Mouse (Mus musculus) forebrain, postnatal 0 days (tissue): ENCODE data around the gene Kcnh4. TPM values are rescaled to one million over a fixed set of nuclear protein-coding genes. Genes with fewer than 3 reads are reported as not detected.

ENCODE experiments used
- ATAC-seq: fragments of 200-750 bp; cut with Nextera tagmentation; 2 replicates; pipeline ENCODE4 v1.8.0; 2017; ENCODE audit warnings: mild to moderate bottlenecking, moderate library complexity
- DNase-seq: peaks from one replicate; pipeline ENCODE4 v3.0.0-alpha.2; 2015
- H3K27ac ChIP-seq: fragments of 300-500 bp; sonication (generic); 2 replicates; pipeline ENCODE4 v1.5.1; 2014; ENCODE audit warnings: low read depth, mild to moderate bottlenecking, antibody characterized with exemption, low read length, moderate library complexity, mixed read lengths
- H3K27me3 ChIP-seq: fragments of 300-500 bp; sonication (generic); 2 replicates; pipeline ENCODE4 v1.6.1; 2014; ENCODE audit warnings: mild to moderate bottlenecking, low read length, mixed read lengths; ENCODE audit not compliant: insufficient read depth
- H3K36me3 ChIP-seq: fragments of 300-500 bp; sonication (generic); 2 replicates; pipeline ENCODE4 v1.6.1; 2014; ENCODE audit warnings: mild to moderate bottlenecking, moderate library complexity; ENCODE audit not compliant: insufficient read depth
- H3K4me1 ChIP-seq: fragments of 300-500 bp; sonication (generic); 2 replicates; pipeline ENCODE4 v1.6.1; 2014; ENCODE audit warnings: antibody characterized with exemption; ENCODE audit not compliant: insufficient read depth
- H3K4me2 ChIP-seq: fragments of 300-500 bp; sonication (generic); 2 replicates; pipeline ENCODE4 v1.6.1; 2014; ENCODE audit warnings: low read depth, mild to moderate bottlenecking, moderate library complexity
- H3K4me3 ChIP-seq: fragments of 300-500 bp; sonication (generic); 2 replicates; pipeline ENCODE4 v1.5.1; 2014; ENCODE audit warnings: low read depth, low read length, mixed read lengths
- H3K9ac ChIP-seq: fragments of 300-500 bp; sonication (generic); 2 replicates; pipeline ENCODE4 v1.6.1; 2014; ENCODE audit warnings: mild to moderate bottlenecking
- H3K9me3 ChIP-seq: fragments of 300-500 bp; sonication (generic); 2 replicates; pipeline ENCODE4 v1.6.1; 2016; ENCODE audit warnings: low read length
- CTCF ChIP-seq: sonication (generic); IDR thresholded peaks from 2 replicates; pipeline ENCODE4 v1.5.1; 2016; ENCODE audit warnings: antibody characterized with exemption, control low read depth, low read depth
- WGBS: fragments of 180-500 bp; shearing (Covaris S2); extraction: QIAGEN DNeasy Blood & Tissue Kit; methylation state at CpG from one replicate; pipeline ENCODE4 v1.1.7; 2014; 5-methylcytosine and 5-hydroxymethylcytosine counted together
- polyA plus RNA-seq: library from polyadenylated mRNA; unstranded; fragments of >200 nt; fragmentation: Nextera tagmentation; extraction: Ambion mirVana; gene quantifications from 2 replicates; pipeline ENCODE4 v1.2.1, GENCODE M21; 2015
- total RNA-seq: library from RNA; depleted of rRNA; stranded (reverse); fragments of >200 nt; gene quantifications from 2 replicates; pipeline ENCODE4 v1.2.3, GENCODE M21; 2014

Gene Kcnh4
- total and polyA plus RNA-seq, 2 experiments from 2014 or later, result 4.4 to 12.3 TPM

DNA sequence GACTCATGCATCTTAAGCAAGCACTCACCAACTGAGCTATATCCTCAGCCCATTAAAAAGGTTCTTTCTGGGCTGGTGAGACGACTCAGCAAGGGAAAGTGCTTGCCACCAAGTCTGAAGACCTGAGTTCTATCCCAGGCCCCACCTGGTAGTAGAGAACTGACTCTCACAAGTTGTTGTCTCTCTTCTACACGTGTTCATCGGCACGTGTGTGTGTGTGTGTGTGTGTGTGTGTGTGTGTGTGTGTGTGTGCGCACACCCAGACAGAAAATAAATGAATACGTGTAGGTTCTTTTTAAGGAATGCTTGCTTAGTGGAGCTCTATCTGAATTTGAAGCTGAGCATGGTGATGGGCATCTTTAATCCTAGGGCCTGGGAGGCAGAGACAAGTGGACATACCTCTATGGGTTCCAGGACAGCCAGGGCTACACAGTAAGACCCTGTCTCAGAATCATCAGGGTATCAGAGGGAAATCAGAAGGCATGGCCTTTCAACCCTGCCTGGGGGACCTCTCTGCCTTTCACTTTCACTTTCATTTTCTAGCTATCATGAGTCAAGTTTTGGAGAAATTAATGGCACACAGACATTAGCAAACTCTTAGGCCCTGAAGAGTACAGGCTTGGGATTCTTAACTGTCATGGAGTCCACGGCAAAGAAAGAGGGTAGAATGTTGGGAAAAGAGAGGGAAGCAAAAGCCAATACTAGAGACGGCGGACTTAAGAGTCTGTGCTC lies 24.4 kb downstream of the Kcnh4 start:
- Histone ChIP-seq H3K27me3 (no peaks in the 10 kb centered on the region), H3K4me3 (no peak overlapping the region), H3K9me3 (no peaks in the 10 kb centered on the region), H3K4me2 (no peak overlapping the region), H3K4me1 (peaks cover 10% of the 10 kb centered on the region; the same call in 1 of the 2 replicates), H3K9ac (no peak overlapping the region), H3K36me3 (peaks cover 4% of the 10 kb centered on the region; the same call in 1 of the 2 replicates), H3K27ac (no peak overlapping the region)
- TF ChIP-seq CTCF, result no peak
- DNase-seq (no peak), ATAC-seq (no peak)
- WGBS, result 90% methylated on average over 9 of the region's 9 CpGs

DNA sequence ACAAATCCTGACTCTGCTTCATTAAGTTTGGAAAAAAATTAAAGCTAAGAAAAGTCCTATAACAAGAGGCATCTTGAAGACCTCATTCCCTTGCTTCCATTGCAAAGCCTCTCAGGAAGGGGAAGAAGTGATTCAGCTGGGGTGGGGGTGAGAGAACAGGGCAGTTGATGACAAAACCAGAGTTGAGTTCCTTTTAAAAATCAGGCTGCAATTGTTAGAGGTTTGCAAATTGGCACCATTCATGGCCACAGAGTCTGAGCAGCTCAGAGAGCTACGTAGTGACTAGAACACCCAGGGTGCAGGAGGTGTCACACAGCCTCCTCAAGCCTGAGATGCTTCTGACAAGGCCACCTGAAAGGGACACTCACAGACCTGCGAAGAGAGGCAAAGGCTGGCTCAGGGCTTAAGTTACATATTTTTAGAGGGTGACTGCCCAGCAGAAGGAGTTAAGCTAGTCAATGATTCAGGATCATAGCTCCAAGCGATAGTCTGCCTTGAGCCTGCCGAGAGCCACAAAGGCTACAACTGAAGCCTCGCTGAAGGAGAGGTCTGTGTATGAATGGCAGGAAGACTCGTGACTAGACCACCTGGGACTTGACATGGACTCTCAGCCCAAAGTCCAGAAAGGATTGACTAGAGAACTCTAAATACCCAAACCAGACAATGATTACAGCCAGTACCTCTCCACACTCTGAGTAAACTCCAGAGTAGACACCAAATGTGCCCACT lies 29.1 kb downstream of the Kcnh4 start:
- ATAC-seq, result no peak
- H3K36me3 ChIP-seq, result peaks cover 15% of the 10 kb centered on the region
- no peak for TF ChIP-seq CTCF
- no peak overlapping the region for H3K4me2 ChIP-seq
- no peaks in the 10 kb centered on the region for H3K9me3 ChIP-seq
- no peak overlapping the region for H3K27ac ChIP-seq
- no peaks in the 10 kb centered on the region for H3K27me3 ChIP-seq
- 78% methylated on average over 6 of the region's 6 CpGs for WGBS
- no peak for DNase-seq
- no peak overlapping the region for H3K9ac ChIP-seq
- H3K4me1 ChIP-seq, result no peaks in the 10 kb centered on the region
- no peak overlapping the region for H3K4me3 ChIP-seq

DNA sequence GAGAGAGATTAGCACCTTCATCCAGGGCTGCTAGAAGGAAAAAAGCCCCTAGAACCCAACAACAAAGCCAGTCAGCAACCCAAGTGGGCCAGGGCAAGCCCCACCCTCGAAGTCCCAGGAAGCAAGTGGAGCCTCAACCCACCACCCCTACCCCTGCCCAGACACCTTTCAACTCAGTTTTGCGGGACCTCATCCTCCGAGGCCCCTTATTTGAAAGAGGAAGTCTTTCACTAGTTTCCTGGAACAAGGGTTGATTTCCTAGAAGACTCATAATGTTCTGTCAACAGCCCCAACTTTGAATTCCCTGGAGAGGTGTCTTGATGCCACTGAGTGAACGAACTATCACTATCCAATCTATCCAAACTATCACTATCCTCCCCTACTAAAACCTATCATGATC lies 29.8 kb downstream of the Kcnh4 start:
- ATAC-seq (no peak), DNase-seq (no peak)
- no peak overlapping the region for H3K9ac ChIP-seq
- no peaks in the 10 kb centered on the region for H3K4me1 ChIP-seq
- TF ChIP-seq CTCF, result no peak
- H3K9me3 ChIP-seq, result no peaks in the 10 kb centered on the region
- H3K4me2 ChIP-seq, result no peak overlapping the region
- peaks cover 15% of the 10 kb centered on the region for H3K36me3 ChIP-seq
- H3K4me3 ChIP-seq, result no peak overlapping the region
- 92% methylated on average over 4 of the region's 4 CpGs for WGBS
- H3K27ac ChIP-seq, result no peak overlapping the region
- H3K27me3 ChIP-seq, result no peaks in the 10 kb centered on the region

DNA sequence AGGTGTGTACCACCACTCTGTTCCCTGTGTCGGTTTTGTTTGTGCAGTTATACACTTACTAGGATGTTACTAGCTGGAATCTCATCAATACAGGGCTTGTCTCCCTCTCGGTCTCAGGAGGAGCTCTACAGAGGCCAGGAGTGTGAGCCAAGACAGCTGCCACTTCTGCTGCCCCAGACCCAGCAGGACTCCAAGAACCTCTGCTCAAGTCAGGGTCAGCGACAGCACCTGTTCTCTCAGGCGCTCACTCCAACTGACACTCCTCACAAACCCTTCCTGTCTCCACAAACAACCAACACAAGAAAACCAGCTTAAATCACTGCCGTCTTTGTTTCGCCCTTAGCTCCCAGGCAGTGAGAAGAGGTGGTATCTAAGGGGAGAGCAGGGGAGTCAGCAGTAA lies 31.1 kb downstream of the Kcnh4 start:
- Histone ChIP-seq H3K36me3 (peaks cover 15% of the 10 kb centered on the region), H3K4me3 (no peak overlapping the region), H3K9me3 (no peaks in the 10 kb centered on the region), H3K27ac (no peak overlapping the region), H3K4me1 (no peaks in the 10 kb centered on the region), H3K4me2 (no peak overlapping the region), H3K27me3 (no peaks in the 10 kb centered on the region), H3K9ac (no peak overlapping the region)
- ATAC-seq, result no peak
- 90% methylated on average over 6 of the region's 6 CpGs for WGBS
- no peak for TF ChIP-seq CTCF
- no peak for DNase-seq

DNA sequence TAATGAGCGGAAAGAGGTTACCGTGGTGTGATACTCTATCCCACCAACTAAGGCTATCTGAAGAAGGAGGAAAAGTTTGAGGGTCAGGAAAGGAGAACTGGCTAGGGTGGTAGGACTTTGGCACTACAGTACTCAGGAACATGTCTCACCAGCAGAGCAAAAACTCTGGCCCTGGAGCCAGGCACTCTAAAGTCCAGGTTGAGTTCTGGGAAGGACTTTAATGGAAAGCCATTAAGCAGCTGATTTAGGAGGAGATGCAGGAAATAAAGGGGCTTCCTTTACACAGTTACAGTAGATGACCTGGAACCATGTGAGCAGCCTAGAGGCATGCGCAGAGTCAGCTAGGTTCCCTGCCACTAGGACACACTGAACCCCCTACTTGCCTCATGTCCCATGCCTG lies 32.5 kb downstream of the Kcnh4 start:
- no peak overlapping the region for H3K4me3 ChIP-seq
- H3K4me2 ChIP-seq, result no peak overlapping the region
- TF ChIP-seq CTCF, result no peak
- H3K36me3 ChIP-seq, result peaks cover 11% of the 10 kb centered on the region
- H3K9me3 ChIP-seq, result no peaks in the 10 kb centered on the region
- no peak for ATAC-seq
- no peak for DNase-seq
- no peaks in the 10 kb centered on the region for H3K27me3 ChIP-seq
- H3K4me1 ChIP-seq, result 0 out of 2 replicates have a peak, but pooled peaks cover 3% of the 10 kb centered on the region
- H3K9ac ChIP-seq, result no peak overlapping the region
- H3K27ac ChIP-seq, result no peak overlapping the region
- WGBS, result 97% methylated on average over 3 of the region's 3 CpGs

DNA sequence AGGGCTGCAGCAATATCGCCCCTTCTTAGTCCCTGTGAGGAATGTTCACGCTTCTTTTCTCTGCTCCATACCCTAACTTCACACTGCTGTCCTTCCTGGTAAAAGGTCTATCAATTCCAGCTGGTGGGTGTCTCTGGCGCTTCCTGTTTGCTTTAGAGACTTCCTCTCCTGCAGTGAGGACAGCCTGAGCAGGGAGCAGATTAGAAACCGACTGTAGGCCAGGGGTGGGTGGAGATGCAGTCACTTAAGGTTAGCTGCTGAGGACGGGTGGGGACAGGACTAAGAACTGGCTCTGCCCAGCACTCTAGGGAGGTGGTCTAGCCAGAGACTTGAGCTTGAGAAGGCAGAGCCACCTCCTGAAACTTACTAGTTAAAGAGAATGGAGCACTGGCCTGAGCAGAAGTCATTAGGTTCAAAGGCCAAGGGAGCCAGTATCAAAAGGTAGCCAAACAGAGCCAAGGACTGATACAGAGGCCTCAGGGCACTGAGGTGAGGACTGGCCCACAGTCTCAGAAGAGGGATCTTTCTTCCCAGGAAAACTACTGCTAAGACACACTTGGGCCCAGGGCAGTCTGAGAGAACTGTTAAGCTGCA lies 34.7 kb downstream of the Kcnh4 start:
- ATAC-seq, result no peak

More for the DNA sequence above, 34.7 kb downstream of the Kcnh4 start:
- H3K36me3 ChIP-seq, result peaks cover 11% of the 10 kb centered on the region
- TF ChIP-seq CTCF, result no peak
- H3K4me2 ChIP-seq, result no peak overlapping the region
- H3K9ac ChIP-seq, result no peak overlapping the region
- no peak overlapping the region for H3K4me3 ChIP-seq
- H3K9me3 ChIP-seq, result no peaks in the 10 kb centered on the region
- WGBS, result 70% methylated on average over 5 of the region's 5 CpGs
- 0 out of 2 replicates have a peak, but pooled peaks cover 3% of the 10 kb centered on the region for H3K4me1 ChIP-seq
- DNase-seq, result no peak
- no peaks in the 10 kb centered on the region for H3K27me3 ChIP-seq
- H3K27ac ChIP-seq, result no peak overlapping the region
